In the genomic region with DNA sequence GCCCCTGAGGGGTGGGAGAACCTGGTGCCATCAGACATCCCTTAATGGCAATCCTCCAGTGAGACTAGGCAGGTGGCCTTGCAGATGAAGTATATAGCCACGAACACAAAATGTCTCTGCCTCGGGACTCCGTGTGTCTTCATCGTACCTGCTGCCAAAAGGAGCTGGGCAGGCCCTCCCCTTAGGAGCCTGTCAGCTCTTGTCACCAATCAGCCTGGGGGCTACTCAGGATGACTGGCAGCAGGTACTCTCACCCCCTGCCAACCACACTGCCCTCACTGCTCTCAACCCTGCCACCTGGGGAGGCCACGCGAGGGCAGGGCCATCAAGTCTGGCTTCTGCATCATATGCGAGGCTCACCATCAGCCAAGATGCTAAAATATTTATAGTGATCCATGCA, we compare ENCODE assay signal across 14 mouse cellular contexts.
"Had no signal": no experiment of that assay in that cellular context is flagged by ENCODE, and none has a peak within 500 bp of the region (broad histone marks: within the 10 kb centered on the region; RNA-seq: fewer than 3 reads in every experiment).

No protein-coding gene starts in this region.

- H3K9me3 ChIP-seq: limb, embryonic 10.5 days; liver, embryonic 15.5 days; midbrain, embryonic 12.5 days; stomach, embryonic 15.5 days had no signal

- H3K27me3 ChIP-seq: liver, embryonic 15.5 days; stomach, embryonic 15.5 days had no signal

- H3K4me3 ChIP-seq: layer of hippocampus, adult 2 months; limb, embryonic 10.5 days; liver, embryonic 15.5 days; midbrain, embryonic 12.5 days; stomach, embryonic 15.5 days had no signal

- H3K4me2 ChIP-seq: liver, embryonic 11.5 days; liver, embryonic 15.5 days; midbrain, embryonic 12.5 days; stomach, embryonic 15.5 days had no signal

- ATAC-seq: lung, postnatal 0 days had no signal

- H3K27ac ChIP-seq: layer of hippocampus, adult 2 months; limb, embryonic 10.5 days; liver, embryonic 15.5 days; midbrain, embryonic 12.5 days; stomach, embryonic 15.5 days had no signal

- H3K4me1 ChIP-seq: liver, embryonic 15.5 days; stomach, embryonic 15.5 days had no signal

- H3K36me3 ChIP-seq: limb, embryonic 10.5 days; liver, embryonic 15.5 days; midbrain, embryonic 12.5 days; stomach, embryonic 15.5 days had no signal

- H3K9ac ChIP-seq: liver, embryonic 15.5 days; midbrain, embryonic 12.5 days; stomach, embryonic 15.5 days had no signal

- DNase-seq: kidney, postnatal 10 days; kidney, postnatal 4 days; lung, adult 2 months; lung, postnatal 4 days; right cerebral cortex, postnatal 14 days; thymus, adult 2 months; thymus, postnatal 25 days had no signal
